Mouse (Mus musculus) thymus, adult 2 months (tissue): ENCODE results near the gene Hip1.

Experiments
- CTCF ChIP-seq: fragments of 200-500 bp; IDR thresholded peaks from 2 replicates; pipeline ENCODE4 v1.5.1; 2012; ENCODE audit warnings: mild to moderate bottlenecking, control low read depth, low read length, moderate library complexity, borderline replicate concordance; ENCODE audit not compliant: control insufficient read depth, poor library complexity, insufficient read depth; ENCODE audit errors: extremely low read depth
- POLR2A ChIP-seq: fragments of 200-500 bp; IDR thresholded peaks from 2 replicates; pipeline ENCODE4 v1.6.1; 2012; ENCODE audit warnings: mild to moderate bottlenecking, low read length, control low read depth, moderate library complexity; ENCODE audit not compliant: control insufficient read depth, poor library complexity, insufficient read depth; ENCODE audit errors: extremely low read depth

DNA sequence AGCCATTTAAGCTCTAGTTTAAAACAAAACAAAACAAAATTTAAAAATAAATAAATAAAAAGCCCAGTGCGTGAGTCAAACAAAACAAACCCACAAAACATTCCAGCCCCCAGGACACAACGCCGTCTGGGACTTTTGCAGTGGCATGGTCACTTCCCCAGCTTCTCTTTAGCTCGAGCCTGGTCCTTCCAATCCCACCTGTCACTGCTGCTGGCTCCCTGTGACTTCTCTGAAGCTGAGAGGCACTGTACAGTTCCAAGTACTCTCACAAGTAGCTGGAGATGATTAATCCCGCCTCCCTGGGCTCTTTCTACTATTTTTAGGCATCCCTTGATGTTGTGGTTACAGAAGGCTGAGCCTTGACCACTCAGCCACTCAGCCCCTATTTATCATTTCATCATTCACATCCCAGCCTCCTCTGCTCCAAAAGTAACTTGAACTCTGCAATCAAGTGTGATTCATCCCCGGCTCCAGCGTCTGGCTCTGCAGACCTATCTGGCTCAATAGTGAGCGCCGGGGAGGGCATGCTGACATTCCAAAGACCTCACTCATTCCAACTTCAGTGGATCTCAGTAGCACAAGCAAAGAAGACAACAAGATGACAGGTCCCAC lies 22.7 kb downstream of the Hip1 start:
- no peak for TF ChIP-seq CTCF
- no peak for TF ChIP-seq POLR2A
